Mouse (Mus musculus) ES-Bruce4 (cell line): ENCODE measurements around the gene Olfr372.

ENCODE experiments used
- CTCF ChIP-seq: IDR thresholded peaks from one replicate; pipeline ENCODE4 v1.8.1; 2011; ENCODE audit warnings: low read depth, low read length
- POLR2A ChIP-seq: IDR thresholded peaks from one replicate; pipeline ENCODE4 v1.8.1; 2011; ENCODE audit warnings: low read length; ENCODE audit not compliant: insufficient read depth

GRCm38 (mm10) chr8:72042493-72042892, 1.5 kb downstream of the Olfr372 start:
- TF ChIP-seq POLR2A = no peak
- TF ChIP-seq CTCF = no peak
